ENCODE assay signal across 17 mouse cellular contexts in genomic region chr1:186997596-186998304, GRCm38 (mm10). TPM values are rescaled to one million over a fixed set of nuclear protein-coding genes. Genes with fewer than 3 reads are reported as not detected.
A peak's percentile ranks its signal among the peaks of the same experiment; 100 is the strongest.
DNase-seq lines count a peak whose midpoint lies in the region; ATAC-seq and TF ChIP-seq lines count a peak whose summit lies in the region.
"Had no signal": no experiment of that assay in that cellular context is flagged by ENCODE, and none has a peak within 500 bp of the region (broad histone marks: within the 10 kb centered on the region; RNA-seq: fewer than 3 reads in every experiment).

No protein-coding gene starts in this region.

- H3K4me2 ChIP-seq in forebrain, embryonic 14.5 days (ENCODE audit: low read length): no peak overlapping the region
- H3K4me2 ChIP-seq in hindbrain, embryonic 15.5 days: peak overlapping the region; percentile 31; the same call in 1 of the 2 replicates
- 0 out of 2 replicates have a peak overlapping the region, but pooled peaks have one; percentile 6 for H3K4me2 ChIP-seq in neural tube, embryonic 12.5 days (replicated peaks)
- H3K4me2 ChIP-seq: liver, embryonic 15.5 days had no signal

- no peak overlapping the region for H3K9ac ChIP-seq in forebrain, embryonic 14.5 days (ENCODE audit: low read length)
- H3K9ac ChIP-seq in hindbrain, embryonic 15.5 days: no peak overlapping the region
- H3K9ac ChIP-seq in neural tube, embryonic 12.5 days: no peak overlapping the region
- H3K9ac ChIP-seq: liver, embryonic 15.5 days had no signal

- no peaks in the 10 kb centered on the region for H3K36me3 ChIP-seq in forebrain, embryonic 10.5 days (replicated peaks)
- no peaks in the 10 kb centered on the region for H3K36me3 ChIP-seq in forebrain, embryonic 14.5 days (ENCODE audit: control insufficient read depth, insufficient read depth, low read length)
- no peaks in the 10 kb centered on the region for H3K36me3 ChIP-seq in hindbrain, embryonic 15.5 days
- no peaks in the 10 kb centered on the region for H3K36me3 ChIP-seq in neural tube, embryonic 12.5 days
- H3K36me3 ChIP-seq: G1E; liver, embryonic 15.5 days had no signal

- WGBS in forebrain, embryonic 10.5 days: 88% methylated on average over 21 of the region's 21 CpGs
- WGBS in forebrain, embryonic 14.5 days: 59% methylated on average over 21 of the region's 21 CpGs
- 42% methylated on average over 21 of the region's 21 CpGs for WGBS in hindbrain, embryonic 15.5 days
- WGBS in neural tube, embryonic 12.5 days: 48% methylated on average over 21 of the region's 21 CpGs

- H3K27me3 ChIP-seq in forebrain, embryonic 10.5 days (ENCODE audit: poor library complexity, severe bottlenecking): no peaks in the 10 kb centered on the region
- no peaks in the 10 kb centered on the region for H3K27me3 ChIP-seq in forebrain, embryonic 14.5 days (replicated peaks; ENCODE audit: control insufficient read depth, insufficient read depth, low read length)
- no peaks in the 10 kb centered on the region for H3K27me3 ChIP-seq in hindbrain, embryonic 15.5 days
- H3K27me3 ChIP-seq in neural tube, embryonic 12.5 days (replicated peaks): no peaks in the 10 kb centered on the region
- H3K27me3 ChIP-seq: liver, embryonic 15.5 days had no signal

- peaks cover 3% of the 10 kb centered on the region; the same call in 1 of the 2 replicates for H3K9me3 ChIP-seq in forebrain, embryonic 10.5 days
- no peaks in the 10 kb centered on the region for H3K9me3 ChIP-seq in forebrain, embryonic 14.5 days (replicated peaks; ENCODE audit: control insufficient read depth, low read length)
- H3K9me3 ChIP-seq in hindbrain, embryonic 15.5 days: no peaks in the 10 kb centered on the region; the same call in 1 of the 2 replicates
- peaks cover 1% of the 10 kb centered on the region; the same call in 1 of the 2 replicates for H3K9me3 ChIP-seq in neural tube, embryonic 12.5 days
- H3K9me3 ChIP-seq: liver, embryonic 15.5 days had no signal

- ATAC-seq in forebrain, embryonic 14.5 days: peak; percentile 63
- ATAC-seq in hindbrain, embryonic 15.5 days (ENCODE audit: low FRiP score, low read depth): no peak
- peak; percentile 79 for ATAC-seq in neural tube, embryonic 12.5 days (ENCODE audit: low FRiP score, low read depth)

- peak overlapping the region; percentile 58; the same call in 1 of the 2 replicates for H3K27ac ChIP-seq in forebrain, embryonic 10.5 days
- peak overlapping the region; percentile 33; the same call in 1 of the 2 replicates for H3K27ac ChIP-seq in forebrain, embryonic 14.5 days (ENCODE audit: low read depth, low read length)
- no peak overlapping the region for H3K27ac ChIP-seq in hindbrain, embryonic 15.5 days (replicated peaks)
- peak overlapping the region; percentile 7; the same call in 1 of the 2 replicates for H3K27ac ChIP-seq in neural tube, embryonic 12.5 days
- no peak overlapping the region for H3K27ac ChIP-seq in layer of hippocampus, adult 2 months
- H3K27ac ChIP-seq: liver, embryonic 15.5 days had no signal

- H3K4me3 ChIP-seq in forebrain, embryonic 10.5 days: no peak overlapping the region
- no peak overlapping the region for H3K4me3 ChIP-seq in forebrain, embryonic 14.5 days (ENCODE audit: low read depth, low read length)
- H3K4me3 ChIP-seq in hindbrain, embryonic 15.5 days: no peak overlapping the region
- no peak overlapping the region for H3K4me3 ChIP-seq in neural tube, embryonic 12.5 days
- no peak overlapping the region for H3K4me3 ChIP-seq in layer of hippocampus, adult 2 months
- H3K4me3 ChIP-seq: liver, embryonic 15.5 days had no signal

- TF ChIP-seq CTCF in layer of hippocampus, adult 2 months (conservative IDR thresholded peaks at IDR 0.05): no peak

- peaks cover 6% of the 10 kb centered on the region; the same call in 1 of the 2 replicates for H3K4me1 ChIP-seq in forebrain, embryonic 10.5 days
- peaks cover 6% of the 10 kb centered on the region; the same call in 1 of the 2 replicates for H3K4me1 ChIP-seq in forebrain, embryonic 14.5 days (ENCODE audit: control insufficient read depth, insufficient read depth, low read length)
- 0 out of 2 replicates have a peak, but pooled peaks cover 8% of the 10 kb centered on the region for H3K4me1 ChIP-seq in hindbrain, embryonic 15.5 days (replicated peaks)
- H3K4me1 ChIP-seq in neural tube, embryonic 12.5 days: 0 out of 2 replicates have a peak, but pooled peaks cover 8% of the 10 kb centered on the region
- H3K4me1 ChIP-seq: liver, embryonic 15.5 days had no signal

- no peak for DNase-seq in forebrain, embryonic 10.5 days (ENCODE audit: extremely low spot score, low spot score)
- DNase-seq in forebrain, embryonic 14.5 days (ENCODE audit: low spot score): peak; percentile 62
- no peak for DNase-seq in urinary bladder, adult 2 months (ENCODE audit: low spot score)
- DNase-seq in gastrocnemius, postnatal 25 days: no peak
- no peak for DNase-seq in layer of hippocampus, adult 2 months (ENCODE audit: low spot score in 2 of 2)
- DNase-seq: cerebellum, adult 2 months; gastrocnemius, postnatal 10 days; kidney, adult 18-20 months; kidney, postnatal 25 days had no signal

RNA-seq across cellular contexts. Expression of gene D1Pas1, which starts 30.5 kb away (rescaled TPM):
- polyA plus RNA-seq in forebrain, embryonic 10.5 days (2016; fragmentation: Nextera tagmentation; extraction: Ambion mirVana): not detected in 2 replicates
- polyA plus RNA-seq in forebrain, embryonic 14.5 days (2014; fragmentation: Nextera tagmentation; extraction: Ambion mirVana): 0.05 and 0.11 TPM in 2 replicates
- 0.05 and 0.16 TPM in 2 replicates for polyA plus RNA-seq in hindbrain, embryonic 15.5 days (2015; fragmentation: Nextera tagmentation; extraction: Ambion mirVana)
- polyA plus RNA-seq in neural tube, embryonic 12.5 days (2016; fragmentation: Nextera tagmentation; extraction: Ambion mirVana): 0.10 and 0.28 TPM in 2 replicates
- 0.01 TPM in 1 of 2 replicates, not detected in the other for polyA plus RNA-seq in urinary bladder, adult 2 months (2012; rRNA removed)
- not detected for total RNA-seq in gastrocnemius, postnatal 25 days (2021)
- under 1 TPM in 1 of 2 experiments, not detected in 1; 0.10 TPM for total RNA-seq in layer of hippocampus, adult 2 months (2021)
- total RNA-seq: adrenal gland, adult 18-20 months; common myeloid progenitor, adult 5-6 weeks; gastrocnemius, postnatal 10 days; layer of hippocampus, postnatal 14 days had no signal
- polyA plus RNA-seq: embryonic facial prominence, embryonic 14.5 days; G1E; liver, embryonic 15.5 days had no signal

Comparison
In these comparisons a context has a peak if more than half of its experiments do, and no peak if none do; other contexts are left out.
1. H3K27ac ChIP-seq: peak in forebrain, embryonic 10.5 days (single experiment), forebrain, embryonic 14.5 days (single experiment) and neural tube, embryonic 12.5 days (single experiment); none in hindbrain, embryonic 15.5 days (single experiment) and layer of hippocampus, adult 2 months (single experiment).